Mouse (Mus musculus) gastrocnemius, postnatal 14 days (tissue): ENCODE data around the gene Tbcb. TPM values are rescaled to one million over a fixed set of nuclear protein-coding genes. Genes with fewer than 3 reads are reported as not detected.

Experiments
- total RNA-seq, 2 experiments: library from RNA; stranded (reverse); gene quantifications; 2 replicates each; pipeline ENCODE4 v1.2.3; 2021

Tbcb gene
- total RNA-seq, 2 experiments from 2014 or later, result 26.8 to 37.2 TPM

Other genes starting within 250 kb of the Tbcb start
- 10 to 100 TPM; 28.5 to 42.5 TPM for gene Zfp568, start 248.3 kb downstream of the Tbcb start, total RNA-seq
- 1 to 10 TPM; 1.5 to 2.0 TPM for gene Zfp14, start 180.9 kb downstream of the Tbcb start, total RNA-seq
- 1 to 10 TPM; 1.0 to 1.6 TPM for gene Zfp82, start 159.4 kb downstream of the Tbcb start, total RNA-seq
- gene Gm26920, start 141.9 kb downstream of the Tbcb start, total RNA-seq, result under 1 TPM in 1 of 2 experiments, not detected in 1; 0.80 TPM
- 1 to 10 TPM; 1.1 to 1.8 TPM for gene Zfp566, start 141.7 kb downstream of the Tbcb start, total RNA-seq
- 10 to 100 TPM; 29.9 to 33.5 TPM for gene Zfp260, start 137.5 kb downstream of the Tbcb start, total RNA-seq
- 1 to 10 TPM; 1.6 to 2.9 TPM for gene Zfp382, start 110.3 kb downstream of the Tbcb start, total RNA-seq
- 10 to 100 TPM; 23.5 to 27.0 TPM for gene Zfp146, start 62.5 kb downstream of the Tbcb start, total RNA-seq
- gene Cox7a1, start 48.1 kb downstream of the Tbcb start, total RNA-seq, result 100 to 1,000 TPM; 827 to 966 TPM
- gene Capns1, start 33.5 kb downstream of the Tbcb start, total RNA-seq, result 100 to 1,000 TPM; 275 to 320 TPM
- gene Polr2i, start 324 bp downstream of the Tbcb start, total RNA-seq, result 10 to 100 TPM; 56.0 to 61.2 TPM
- gene Ovol3, start 3.5 kb upstream of the Tbcb start, total RNA-seq, result under 1 TPM in 1 of 2 experiments, not detected in 1; 0.33 TPM
- gene Thap8, start 47.8 kb upstream of the Tbcb start, total RNA-seq, result under 1 TPM; 0.16 to 0.29 TPM
- 1 to 10 TPM; 2.9 to 3.1 TPM for gene Wdr62, start 48.1 kb upstream of the Tbcb start, total RNA-seq
- gene Clip3, start 59.5 kb upstream of the Tbcb start, total RNA-seq, result 10 to 100 TPM; 18.2 to 20.9 TPM
- gene Alkbh6, start 76.4 kb upstream of the Tbcb start, total RNA-seq, result 10 to 100 TPM; 16.0 to 17.4 TPM
- 1 to 10 TPM; 1.0 to 1.1 TPM for gene Syne4, start 82.5 kb upstream of the Tbcb start, total RNA-seq
- under 1 TPM; 0.51 to 0.78 TPM for gene E130208F15Rik, start 89.5 kb upstream of the Tbcb start, total RNA-seq
- gene Sdhaf1, start 91.6 kb upstream of the Tbcb start, total RNA-seq, result 10 to 100 TPM in 1 of 2 experiments, 1 to 10 TPM in 1; 7.8 to 10.6 TPM
- gene Lrfn3, start 130.5 kb upstream of the Tbcb start, total RNA-seq, result 1 to 10 TPM; 1.5 to 1.8 TPM
- 10 to 100 TPM in 1 of 2 experiments, 1 to 10 TPM in 1; 7.8 to 10.4 TPM for gene Tyrobp, start 181.5 kb upstream of the Tbcb start, total RNA-seq
- gene Hcst, start 187.6 kb upstream of the Tbcb start, total RNA-seq, result under 1 TPM in 1 of 2 experiments, not detected in 1; 0.94 TPM
- gene Nfkbid, start 189.5 kb upstream of the Tbcb start, total RNA-seq, result under 1 TPM; 0.21 to 0.33 TPM
- 1 to 10 TPM; 1.9 to 2.3 TPM for gene Aplp1, start 213.3 kb upstream of the Tbcb start, total RNA-seq
- not detected for gene Kirrel2, start 225.4 kb upstream of the Tbcb start, total RNA-seq
- gene Nphs1, start 226.0 kb upstream of the Tbcb start, total RNA-seq, result not detected